Mouse (Mus musculus) c-Kit-positive CD71-positive TER-119-negative erythroid progenitor cells, embryonic 14.5 days (primary cell): Measurements from ENCODE around the gene Med27.

Experiments
- DNase-seq: peaks from one replicate; pipeline ENCODE4 v3.0.0-alpha.2; 2013; ENCODE audit warnings: low read depth

Gene Med27

DNA sequence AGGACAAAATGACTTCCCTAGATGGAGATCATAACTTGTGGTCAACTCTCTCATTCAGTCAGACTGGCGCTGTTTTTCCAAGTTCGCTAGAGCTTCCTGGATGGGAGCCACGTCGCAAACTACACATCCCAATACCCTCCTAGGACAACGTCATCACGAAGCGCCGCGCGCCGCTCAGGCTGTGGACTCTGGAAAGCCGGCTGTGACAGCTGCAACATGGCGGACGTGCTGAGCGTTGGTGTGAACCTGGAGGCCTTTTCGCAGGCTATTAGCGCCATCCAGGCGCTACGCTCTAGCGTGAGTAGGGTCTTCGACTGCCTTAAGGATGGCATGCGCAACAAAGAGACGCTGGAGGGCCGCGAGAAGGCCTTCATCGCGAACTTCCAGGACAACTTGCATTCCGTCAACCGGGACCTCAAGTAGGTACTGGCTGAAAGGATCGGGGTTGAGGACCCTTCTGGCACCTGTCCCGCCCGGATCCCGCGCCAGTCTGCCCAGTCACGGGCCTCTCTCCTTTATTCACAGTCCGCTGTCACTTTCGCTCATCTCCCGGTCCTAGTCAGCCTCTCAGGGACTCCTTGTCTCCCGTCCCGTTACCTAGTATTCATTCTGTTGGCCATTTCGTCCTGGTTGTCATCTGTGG is at the start of gene Med27:
Gene Med27, plus strand, starts transcription at position 191 of the 643 bp plus-strand sequence.
- peak; percentile 92 for DNase-seq

DNA sequence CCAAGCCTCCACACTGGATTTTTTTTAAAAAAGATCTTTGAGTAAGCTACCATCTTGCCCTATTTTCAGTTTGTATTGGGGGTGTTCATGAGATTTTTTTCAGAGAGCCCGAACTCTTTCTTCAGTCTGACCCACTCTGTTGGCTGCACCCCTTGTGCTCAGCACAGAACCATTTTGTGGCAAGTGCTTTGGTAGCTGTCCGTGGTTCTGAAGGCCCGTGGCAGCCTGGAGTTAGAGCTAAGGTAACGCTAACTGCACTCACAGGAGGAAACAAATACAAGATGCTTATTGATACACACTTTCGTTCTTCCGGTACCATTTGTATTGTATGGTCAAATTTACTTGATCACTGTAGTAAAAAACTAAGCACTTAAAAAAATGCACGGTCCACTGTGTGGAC is 36.7 kb upstream of the Med27 start:
- DNase-seq: peak; percentile 1

DNA sequence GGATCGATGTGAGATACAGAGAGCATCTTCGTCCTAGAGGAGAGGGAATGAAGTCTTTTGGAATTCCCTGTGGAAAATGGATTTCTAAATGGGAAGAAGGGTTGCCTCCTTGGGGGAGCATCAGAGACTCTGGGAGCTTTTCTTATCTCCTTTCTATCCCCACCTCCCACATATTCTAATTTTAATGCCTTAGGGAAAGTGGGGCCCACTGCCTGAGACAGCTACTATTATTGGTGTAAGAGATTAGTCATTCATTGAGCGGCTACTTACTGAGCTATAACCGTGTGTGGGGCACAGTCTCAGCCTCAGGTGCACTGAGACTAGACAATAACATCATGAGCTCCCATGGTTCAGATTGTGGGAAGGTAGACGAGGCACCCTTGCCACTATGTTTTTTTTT is 34.6 kb upstream of the Med27 start:
- no peak for DNase-seq

DNA sequence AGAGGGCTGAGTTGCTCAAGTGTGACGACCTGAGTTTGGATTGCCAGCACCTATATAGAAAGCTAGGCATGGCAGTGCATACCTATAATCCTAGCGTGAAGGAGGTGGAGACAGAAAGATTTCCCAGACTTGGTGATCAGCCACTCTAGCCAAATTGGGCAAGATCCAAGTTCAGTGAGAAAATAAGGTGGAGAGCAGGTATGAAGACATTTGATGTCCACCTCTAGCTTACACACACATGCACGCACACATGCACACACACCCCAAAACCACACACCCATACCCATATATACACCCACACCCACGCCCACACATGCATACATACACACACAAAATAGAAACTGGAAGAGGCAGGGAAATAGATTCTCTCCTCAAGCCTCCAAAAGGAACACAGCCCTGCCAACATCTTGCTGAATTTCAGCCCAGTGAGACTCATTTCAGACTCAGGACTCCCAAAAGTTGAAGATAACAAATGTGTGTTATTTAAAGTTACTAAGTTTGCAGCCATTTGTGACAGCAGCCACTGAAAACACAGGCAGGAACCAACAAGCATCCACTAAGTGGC is 28.6 kb upstream of the Med27 start:
- no peak for DNase-seq

DNA sequence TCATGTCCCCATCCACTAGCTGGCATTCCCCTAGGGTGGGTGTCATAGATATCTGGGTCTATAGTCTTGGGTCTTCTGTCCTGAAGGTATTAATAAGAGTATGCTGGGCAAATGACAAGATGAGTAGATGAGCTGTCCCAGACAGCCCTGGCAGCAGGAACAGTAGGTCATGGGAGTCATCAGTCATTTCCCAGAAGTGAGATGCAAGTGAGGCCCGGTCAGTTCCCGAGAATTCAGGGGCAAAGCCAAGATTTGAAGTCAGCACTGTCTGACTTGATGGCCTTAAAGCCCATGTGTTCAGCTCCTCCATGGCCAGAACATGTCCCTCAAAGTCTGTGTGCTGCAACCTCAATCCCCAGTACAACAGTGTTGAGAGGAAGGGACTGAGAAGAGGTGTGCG is 28.0 kb upstream of the Med27 start:
- DNase-seq: no peak

DNA sequence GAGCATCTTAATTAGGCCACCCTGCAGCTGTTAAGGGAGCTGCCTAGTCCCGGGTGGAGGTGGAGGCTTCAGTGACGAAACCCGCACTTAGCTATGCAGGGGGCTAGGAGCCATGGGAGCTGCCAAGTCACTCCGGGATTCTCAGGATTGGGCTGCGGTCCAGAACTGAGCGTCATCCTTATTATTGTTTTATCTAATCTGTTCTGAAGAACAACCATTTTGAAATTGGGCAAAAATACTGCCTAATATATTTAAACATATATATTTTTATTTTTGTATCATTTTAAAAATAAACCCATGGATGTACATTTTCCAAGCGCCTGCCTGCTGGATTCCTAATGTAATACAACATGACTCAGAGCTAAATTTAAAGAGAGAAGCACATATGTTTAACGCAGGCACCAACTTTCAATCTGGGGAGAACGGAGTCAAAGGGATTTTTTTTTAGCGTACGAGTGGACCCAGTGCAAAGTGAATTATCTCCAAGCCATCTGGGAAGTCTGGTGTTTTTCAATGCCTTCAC is 26.3 kb upstream of the Med27 start:
- no peak for DNase-seq

DNA sequence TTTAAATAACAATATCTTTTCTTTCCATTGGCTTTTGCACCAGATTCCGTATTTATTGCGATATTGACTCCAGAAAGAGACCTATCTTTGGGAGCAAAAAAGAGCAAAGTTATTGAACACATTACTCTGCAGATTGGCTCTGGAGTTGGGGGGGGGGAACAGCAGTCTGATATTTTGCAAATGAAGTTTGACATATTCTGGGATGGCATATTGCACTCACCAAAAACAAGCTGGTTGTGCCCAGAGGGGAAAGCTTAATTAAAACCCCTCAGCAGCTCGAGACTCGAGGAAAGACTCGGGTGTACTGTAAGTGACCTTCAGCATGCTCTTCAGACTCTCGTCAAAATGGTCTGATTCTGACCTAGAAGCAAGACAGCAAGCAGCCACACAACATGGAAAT is 25.8 kb upstream of the Med27 start:
- DNase-seq: no peak

DNA sequence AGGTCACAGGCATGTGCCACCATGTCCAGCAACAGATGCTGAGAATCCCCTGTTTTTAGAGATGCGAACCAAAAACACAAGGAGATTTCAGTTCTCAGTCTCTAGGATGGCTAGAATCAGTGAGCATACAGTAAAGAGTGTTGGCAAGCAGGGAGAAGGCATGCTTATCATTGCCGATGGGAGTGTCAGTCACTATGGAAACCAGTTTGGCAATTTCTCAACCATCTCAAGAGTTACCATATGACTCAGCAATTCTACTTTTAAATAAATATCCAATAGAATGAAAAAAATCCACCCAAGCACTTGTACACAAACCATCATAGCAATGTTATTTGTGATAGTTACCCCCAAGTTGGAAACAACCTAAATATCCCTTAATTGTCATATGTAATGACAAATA is 22.2 kb upstream of the Med27 start:
- DNase-seq: no peak

DNA sequence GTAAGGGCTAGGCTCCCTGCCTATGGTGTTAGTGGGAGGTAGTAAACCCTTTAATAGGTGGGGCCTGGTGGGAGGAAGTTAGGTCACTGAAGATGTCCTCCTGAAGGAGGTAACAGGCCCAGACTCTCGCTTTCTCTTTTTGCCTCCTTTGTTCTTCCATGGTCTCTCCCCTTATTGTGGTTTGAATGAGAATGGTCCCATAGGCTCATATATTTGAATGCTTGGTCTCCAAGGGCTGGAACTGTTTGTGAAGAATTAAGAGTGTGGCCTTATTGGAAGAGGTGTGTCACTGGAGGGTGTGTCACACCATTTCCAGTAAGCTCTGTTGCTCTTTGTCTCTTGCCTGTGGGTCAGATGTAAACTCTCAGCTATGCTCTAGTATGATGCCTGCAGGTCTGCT is 16.1 kb upstream of the Med27 start:
- DNase-seq: no peak

DNA sequence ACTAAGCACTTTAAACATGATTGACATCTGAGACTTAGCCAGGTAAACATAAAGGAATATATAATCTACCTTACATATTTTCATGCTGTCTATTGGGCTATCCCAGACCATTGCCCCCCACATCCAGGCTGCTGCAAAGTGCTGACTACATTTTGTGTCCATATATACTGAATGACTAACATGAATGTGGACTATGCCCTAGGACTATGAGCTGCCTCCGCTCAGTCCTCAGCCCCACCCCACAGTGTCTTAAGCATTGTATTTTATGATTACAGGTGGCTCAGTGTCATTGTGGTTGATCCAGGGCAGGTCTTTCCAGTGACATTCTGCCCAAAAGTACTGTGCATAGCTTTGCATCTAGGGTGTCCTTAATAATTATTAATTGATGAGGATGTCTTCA is 8.2 kb upstream of the Med27 start:
- DNase-seq: no peak

DNA sequence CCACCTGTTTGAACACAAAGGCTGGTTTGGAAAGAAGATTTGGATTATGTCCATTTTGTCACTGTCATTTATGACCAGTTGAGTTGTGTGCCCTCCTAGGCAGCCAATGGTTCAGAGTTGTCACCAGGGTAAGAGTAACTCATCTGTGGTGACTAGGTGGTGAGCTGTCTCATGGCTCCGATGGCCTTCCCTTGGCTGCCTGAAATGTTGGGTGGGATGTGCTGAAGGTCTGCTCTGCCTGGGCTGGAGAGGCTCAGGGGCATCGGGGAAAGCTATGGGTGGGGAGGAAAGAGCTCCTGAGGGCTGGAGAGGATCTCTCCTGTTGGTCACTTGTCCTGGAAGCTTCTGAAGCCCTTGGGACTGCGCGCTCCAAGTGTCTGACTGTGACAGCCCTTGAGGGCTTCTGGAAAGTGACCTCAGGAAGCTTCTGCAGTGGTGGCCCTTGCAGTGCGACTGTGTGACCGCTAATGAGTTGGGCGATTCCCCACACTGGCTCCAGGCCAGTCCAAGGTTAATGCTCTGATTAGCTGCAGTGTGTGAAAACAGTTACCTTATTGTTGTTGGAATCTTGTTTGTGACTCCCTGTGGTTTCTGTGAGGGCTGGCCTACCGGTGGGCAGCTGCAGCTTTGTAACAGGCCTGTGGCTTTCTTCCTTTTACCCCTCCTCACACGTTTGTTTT is 12.2 kb downstream of the Med27 start:
- no peak for DNase-seq

DNA sequence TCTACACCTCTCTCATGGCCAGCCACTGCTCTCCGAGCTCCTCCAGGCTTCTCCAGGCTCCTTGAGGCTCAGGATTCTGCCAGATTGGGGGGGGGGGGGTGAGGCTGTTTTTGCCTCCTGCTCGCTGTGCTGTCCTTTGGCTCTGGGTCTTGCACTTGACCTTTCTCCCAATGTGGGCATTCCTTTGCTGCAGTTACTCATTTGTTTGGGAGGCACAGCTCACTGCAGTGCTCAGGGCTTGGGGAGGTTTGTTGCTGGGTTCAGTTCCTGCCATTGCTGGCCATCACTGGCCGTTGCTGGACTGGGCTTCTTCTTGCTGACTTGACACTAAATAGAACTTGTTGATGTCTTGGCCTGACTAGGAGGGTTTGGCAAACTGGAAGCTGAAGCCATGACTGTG is 14.3 kb downstream of the Med27 start:
- no peak for DNase-seq

DNA sequence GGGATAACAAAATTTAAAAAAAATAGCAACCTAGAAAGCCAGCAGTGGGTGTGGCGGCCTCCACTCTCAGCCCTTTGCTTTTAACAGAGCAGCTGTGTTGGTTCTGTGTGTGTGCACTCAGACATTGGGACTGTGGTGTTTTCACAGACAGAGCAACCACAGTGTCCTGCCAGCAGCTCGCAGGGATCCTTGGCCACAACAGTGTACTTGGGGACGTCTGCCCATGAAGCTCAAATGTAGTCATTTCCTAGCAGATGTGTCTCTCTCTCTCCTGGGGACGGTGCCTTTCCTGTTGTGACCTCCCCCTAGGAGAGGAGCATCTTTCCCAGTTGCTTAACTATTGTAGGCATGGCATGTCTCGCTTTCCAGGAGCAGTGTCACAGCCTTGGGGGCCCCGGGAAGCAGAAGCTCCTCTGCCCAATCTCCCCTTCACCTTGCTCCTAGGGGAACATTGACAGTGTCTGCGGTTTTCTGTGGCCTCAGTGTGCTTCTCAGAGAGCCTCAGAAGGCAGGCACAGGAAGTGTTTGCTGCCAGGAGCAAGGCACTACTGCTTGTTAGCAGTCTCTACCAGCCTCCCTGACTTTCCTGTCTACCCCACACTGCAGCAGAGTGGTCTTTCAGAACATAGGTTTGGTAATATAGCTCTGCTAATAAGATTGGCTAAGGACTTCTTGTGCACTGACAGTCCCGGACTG is 18.5 kb downstream of the Med27 start:
- no peak for DNase-seq

DNA sequence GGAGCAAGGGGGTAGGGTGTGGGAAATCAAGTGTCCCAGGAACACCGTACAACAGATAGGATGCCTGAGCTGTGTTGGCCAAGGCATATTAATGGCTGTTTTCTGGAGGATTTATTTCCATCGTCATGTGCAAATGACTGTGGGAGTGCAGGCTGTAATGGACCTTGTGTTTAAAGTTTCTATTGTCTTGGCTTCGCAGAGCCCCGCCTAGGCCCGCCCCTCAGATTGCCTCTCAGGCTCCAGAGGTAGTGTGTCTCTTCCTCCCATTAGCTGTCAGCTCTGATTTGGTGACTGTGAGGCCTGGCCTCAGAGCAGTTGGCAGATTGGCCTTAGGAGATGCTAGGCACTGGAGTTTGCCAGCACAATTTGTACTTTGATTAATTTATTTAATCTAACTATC is 22.1 kb downstream of the Med27 start:
- DNase-seq: no peak

DNA sequence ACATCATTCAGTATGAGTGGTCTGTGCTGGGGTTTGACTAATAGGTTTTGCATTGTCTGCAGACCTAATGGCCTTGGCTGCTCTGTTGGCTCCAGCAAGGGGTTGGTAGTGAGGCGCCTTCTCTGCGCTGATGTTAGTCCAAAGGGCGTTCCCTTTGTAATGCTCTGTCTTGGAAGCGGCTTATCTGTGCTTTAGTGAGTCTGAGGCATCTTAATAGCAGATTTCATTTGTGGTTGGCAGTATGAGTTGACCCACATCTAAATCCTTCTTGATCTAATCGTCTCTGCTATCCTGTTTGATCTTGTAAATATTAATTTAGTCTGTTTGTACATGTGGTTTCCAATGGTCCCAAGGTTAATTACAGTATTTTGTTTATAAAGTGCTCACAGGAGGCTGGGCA is 25.6 kb downstream of the Med27 start:
- no peak for DNase-seq

DNA sequence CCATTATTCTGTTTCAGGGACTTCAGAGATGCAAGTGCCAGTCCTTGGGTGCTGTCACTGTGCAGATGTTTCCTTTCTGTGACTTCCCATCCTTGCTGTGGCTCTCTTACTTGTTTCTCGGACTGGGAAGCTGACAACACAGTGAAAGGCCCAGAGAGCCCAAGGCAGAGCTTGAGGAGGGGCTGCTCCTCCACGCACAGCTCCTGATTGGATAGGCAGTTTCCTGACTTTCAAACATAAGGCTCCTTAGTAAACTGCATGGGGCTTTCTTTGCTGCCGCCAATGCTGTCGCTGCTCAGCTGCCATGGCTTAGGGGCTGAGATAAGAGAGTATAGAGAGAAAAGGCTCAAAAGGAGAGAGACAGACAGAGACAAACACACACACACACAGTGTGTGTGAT is 35.1 kb downstream of the Med27 start:
- DNase-seq: no peak

DNA sequence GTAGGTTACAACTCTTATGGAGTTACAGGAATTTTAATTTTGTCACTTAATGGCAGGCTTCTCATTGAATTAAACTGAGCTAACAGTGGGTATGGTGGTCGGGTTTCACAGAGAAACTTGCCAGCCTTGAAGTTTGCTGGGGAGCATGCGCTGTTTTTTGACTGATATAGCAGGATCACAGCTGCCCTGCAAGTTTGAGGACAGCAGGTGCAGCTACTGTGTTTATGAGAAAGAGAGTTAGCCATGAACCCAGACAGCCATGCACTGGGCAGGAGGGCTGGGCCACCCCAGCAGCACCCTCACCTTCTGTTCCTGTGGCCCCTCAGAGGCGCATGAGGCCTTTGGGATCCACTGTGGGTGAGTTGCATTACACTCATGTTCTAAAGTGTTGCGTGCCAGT is 36.0 kb downstream of the Med27 start:
- no peak for DNase-seq

DNA sequence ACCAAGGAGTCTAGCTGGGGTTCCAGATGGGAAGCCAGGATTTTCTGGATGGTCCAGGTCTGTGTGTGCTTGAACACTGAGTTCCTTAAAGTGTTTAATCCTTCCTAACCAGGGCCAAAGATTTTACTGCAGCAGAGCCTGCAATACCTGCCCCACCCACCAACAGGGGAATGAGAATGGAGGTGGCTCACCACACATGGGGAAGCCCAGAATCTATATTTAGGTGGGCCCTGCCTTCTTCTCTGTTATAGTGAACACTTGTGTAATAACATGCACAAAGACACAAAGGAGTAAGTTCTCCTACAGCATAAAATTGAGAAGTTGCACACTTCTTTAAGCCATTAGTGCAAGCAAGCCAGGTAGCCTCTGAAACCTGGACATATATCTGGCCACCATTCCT is 36.5 kb downstream of the Med27 start:
- DNase-seq: no peak

DNA sequence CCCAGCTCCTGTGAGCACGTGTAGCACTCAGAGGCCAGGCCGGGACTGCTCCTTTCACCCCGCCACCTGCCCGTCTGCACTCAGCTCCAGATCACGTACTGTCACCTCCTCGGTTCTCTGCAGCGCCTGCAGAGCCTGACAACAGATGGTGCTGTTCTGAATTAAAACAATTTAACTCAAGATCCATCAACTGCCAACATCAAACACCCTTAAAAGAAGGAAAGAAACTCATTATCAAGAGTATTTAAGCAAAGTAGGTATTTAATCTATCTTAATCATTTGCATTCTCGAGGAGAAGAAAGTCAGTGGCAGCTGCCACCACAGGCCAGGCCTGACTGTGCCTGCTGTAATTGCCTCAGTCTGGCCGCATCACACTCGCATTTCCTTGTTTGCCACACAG is 38.8 kb downstream of the Med27 start:
- DNase-seq: no peak

DNA sequence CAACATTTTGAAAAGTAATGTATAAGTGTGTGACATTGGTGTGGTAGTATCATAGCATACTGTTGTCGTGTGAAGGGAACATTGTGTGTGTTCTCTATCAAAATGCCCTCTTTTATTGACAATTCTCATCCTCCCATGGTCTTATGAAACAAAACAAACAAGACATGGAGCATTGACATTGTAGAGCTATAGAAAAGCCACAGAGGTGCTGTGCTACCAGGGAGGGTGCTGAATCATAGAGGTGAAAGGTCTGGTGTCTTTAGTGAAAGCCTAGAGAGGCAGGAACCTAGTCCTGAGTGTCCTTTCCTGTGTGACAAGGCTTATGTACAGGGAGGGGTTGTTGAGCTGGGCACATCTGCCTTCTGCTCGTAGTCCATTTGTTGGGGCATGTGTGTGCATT is 40.6 kb downstream of the Med27 start:
- no peak for DNase-seq

DNA sequence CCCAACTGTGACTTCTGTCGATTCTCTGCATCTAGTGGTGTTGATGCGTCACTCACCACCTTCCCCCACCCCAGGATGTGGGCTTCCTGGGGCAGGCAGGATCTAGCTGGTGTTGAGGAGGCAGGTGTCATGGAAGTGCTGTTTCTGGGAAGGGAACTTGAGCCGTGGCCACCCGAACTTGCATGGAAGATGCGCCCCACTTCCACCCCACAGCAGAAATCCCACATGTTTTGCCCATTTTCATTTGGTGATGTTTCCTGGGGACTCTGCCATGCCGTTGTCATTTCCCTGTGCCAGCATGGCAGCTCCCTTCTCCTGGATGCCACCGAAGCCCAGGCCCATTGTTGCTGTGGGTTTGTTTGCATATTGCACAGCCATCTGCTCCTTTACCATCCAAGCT is 42.3 kb downstream of the Med27 start:
- no peak for DNase-seq

DNA sequence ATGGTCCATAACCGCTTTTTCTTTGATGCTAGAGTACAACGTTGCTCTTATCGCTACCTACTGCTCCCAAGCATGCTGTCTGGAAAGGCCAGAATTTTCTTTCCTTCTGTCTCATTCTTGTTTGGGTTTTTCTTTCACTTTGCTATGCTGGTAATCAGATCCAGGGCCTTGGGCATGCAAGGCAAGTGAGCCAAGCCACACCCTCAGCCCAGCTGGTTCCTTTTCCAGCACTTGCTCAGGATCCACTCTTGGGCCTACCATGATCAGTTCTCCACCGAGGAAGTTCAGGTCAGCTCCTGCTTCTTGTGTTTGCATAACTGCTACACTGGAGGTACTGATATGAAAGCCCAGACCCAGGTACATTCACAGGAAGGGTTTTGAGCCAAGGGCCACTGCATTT is 44.5 kb downstream of the Med27 start:
- no peak for DNase-seq

DNA sequence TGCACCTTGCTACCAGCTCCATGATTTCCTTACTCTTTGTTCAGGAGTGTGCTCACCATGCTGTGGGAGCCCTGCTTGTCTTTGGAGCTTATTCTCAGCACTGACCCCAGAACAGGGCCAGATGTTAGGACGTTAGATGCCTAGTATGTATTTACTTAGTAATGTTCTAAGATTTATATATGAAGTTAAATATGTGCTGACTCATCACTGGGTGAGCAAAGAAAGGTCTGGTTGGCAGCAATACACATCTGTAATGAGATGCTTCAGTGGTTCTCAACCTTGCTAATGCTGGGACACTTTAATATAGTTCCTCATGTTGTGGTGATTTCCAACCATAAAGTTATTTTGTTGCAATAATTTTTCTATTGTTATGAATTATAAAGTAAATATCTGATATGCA is 45.4 kb downstream of the Med27 start:
- DNase-seq: no peak
